Comparison of ENCODE assay signal across 8 mouse cellular contexts in the genomic region with DNA sequence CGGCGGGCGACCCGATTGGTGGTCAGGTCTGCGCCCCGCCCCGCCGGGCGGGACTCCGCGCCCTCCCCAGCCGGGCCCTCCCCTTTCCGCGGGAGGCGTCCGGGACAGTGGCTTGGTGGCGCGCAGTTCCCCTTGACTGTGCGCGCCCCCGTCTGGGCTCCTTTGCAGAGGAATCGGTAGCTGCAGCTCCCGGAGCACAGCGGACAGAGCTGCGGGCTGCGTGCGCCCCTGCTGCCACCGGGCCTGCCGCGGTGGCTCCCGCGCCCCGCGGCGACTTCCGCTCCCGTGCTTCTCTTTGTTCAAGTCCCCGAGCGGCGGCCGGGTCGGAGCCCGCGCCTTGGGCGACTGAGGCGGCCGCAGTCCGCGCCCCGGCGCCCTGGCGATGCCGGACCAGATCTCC.
DNase-seq lines count a peak whose midpoint lies in the region; ATAC-seq and TF ChIP-seq lines count a peak whose summit lies in the region.
"Not testable (repeated sequence)": the region's sequence is repeated elsewhere in the genome, so short reads cannot be mapped to it uniquely, and the experiment has no call there.

No protein-coding gene starts in this region.

- peak overlapping the region; percentile 64 for H3K9ac ChIP-seq in embryonic facial prominence, embryonic 13.5 days
- peak overlapping the region; percentile 36; the same call in 1 of the 2 replicates for H3K9ac ChIP-seq in neural tube, embryonic 15.5 days (replicated peaks)

- TF ChIP-seq POLR2A in lung, adult 2 months (IDR thresholded peaks at IDR 0.05; ENCODE audit: borderline replicate concordance, extremely low read depth, low read depth, low read length), result not testable (repeated sequence)

- H3K4me2 ChIP-seq in embryonic facial prominence, embryonic 13.5 days, result peak overlapping the region; percentile 44
- H3K4me2 ChIP-seq in neural tube, embryonic 15.5 days, result peak overlapping the region; percentile 44

- not testable (repeated sequence) for ATAC-seq in embryonic facial prominence, embryonic 13.5 days (ENCODE audit: insufficient number of reproducible peaks, insufficient read depth, low FRiP score, low TSS enrichment, low read depth); neural tube, embryonic 15.5 days (ENCODE audit: low FRiP score)

- H3K9me3 ChIP-seq in embryonic facial prominence, embryonic 13.5 days; neural tube, embryonic 15.5 days (replicated peaks): not testable (repeated sequence)

- not testable (repeated sequence) for H3K4me1 ChIP-seq in embryonic facial prominence, embryonic 13.5 days; lung, adult 2 months (ENCODE audit: control insufficient read depth, insufficient read depth, low read length); neural tube, embryonic 15.5 days

- not testable (repeated sequence) for H3K27me3 ChIP-seq in embryonic facial prominence, embryonic 13.5 days; neural tube, embryonic 15.5 days (replicated peaks)

- TF ChIP-seq CTCF in lung, adult 2 months (IDR thresholded peaks at IDR 0.05; ENCODE audit: insufficient read depth, low read length), result not testable (repeated sequence)

- H3K4me3 ChIP-seq in embryonic facial prominence, embryonic 13.5 days, result peak overlapping the region; percentile 45
- not testable (repeated sequence) for H3K4me3 ChIP-seq in lung, adult 2 months (replicated peaks; ENCODE audit: extremely low read depth, low read depth, low read length)
- H3K4me3 ChIP-seq in neural tube, embryonic 15.5 days (replicated peaks), result peak overlapping the region; percentile 45

- not testable (repeated sequence) for H3K27ac ChIP-seq in embryonic facial prominence, embryonic 13.5 days
- H3K27ac ChIP-seq in neural tube, embryonic 15.5 days (replicated peaks), result peak overlapping the region; percentile 64

- H3K36me3 ChIP-seq in embryonic facial prominence, embryonic 13.5 days; neural tube, embryonic 15.5 days: not testable (repeated sequence)

- DNase-seq in R1 (ENCODE audit: low read depth, low spot score), result peak; percentile 62
- DNase-seq in heart, adult 18-20 months, result peak; percentile 12 to 58
- peak; percentile 1 for DNase-seq in induced T-regulatory cell, adult 2 months (ENCODE audit: low read depth)
- DNase-seq in layer of hippocampus, postnatal 14 days (ENCODE audit: low spot score in 2 of 2), result peak; percentile 3 to 19
- DNase-seq in lung, adult 2 months, result peak; percentile 6
- peak; percentile 4 to 21 for DNase-seq in thymus, postnatal 10 days (ENCODE audit: low spot score in 2 of 2)

- 1% methylated on average over 47 of the region's 53 CpGs for WGBS in embryonic facial prominence, embryonic 13.5 days
- 6% methylated on average over 46 of the region's 53 CpGs for WGBS in lung, adult 2 months
- whole genome bisulfite sequencing in neural tube, embryonic 15.5 days, result 4% methylated on average over 35 of the region's 53 CpGs

Comparison
In these comparisons a context has a peak if more than half of its experiments do, and no peak if none do; other contexts are left out.
1. DNase-seq: peak in every context shown above with its lines; median percentile 62 in R1; 35 in heart, adult 18-20 months; 12 in thymus, postnatal 10 days; 11 in layer of hippocampus, postnatal 14 days; 6 in lung, adult 2 months; 1 in induced T-regulatory cell, adult 2 months.